Mouse (Mus musculus) embryonic facial prominence, embryonic 10.5 days (tissue): ENCODE results near the gene Mmp15. TPM values are rescaled to one million over a fixed set of nuclear protein-coding genes. Genes with fewer than 3 reads are reported as not detected.

Source experiments
- DNase-seq: peaks from one replicate; pipeline ENCODE4 v3.0.0-alpha.2; 2017; ENCODE audit warnings: low spot score
- H3K27ac ChIP-seq: fragments of 300-500 bp; sonication (generic); replicated peaks from 2 replicates; pipeline ENCODE4 v1.5.1; 2016; ENCODE audit warnings: mild to moderate bottlenecking
- H3K27me3 ChIP-seq: fragments of 300-500 bp; sonication (generic); replicated peaks from 2 replicates; pipeline ENCODE4 v1.6.1; 2016; ENCODE audit warnings: low read depth, mild to moderate bottlenecking; ENCODE audit not compliant: poor library complexity, severe bottlenecking
- H3K36me3 ChIP-seq: fragments of 300-500 bp; sonication (generic); replicated peaks from 2 replicates; pipeline ENCODE4 v1.6.1; 2016; ENCODE audit warnings: mild to moderate bottlenecking, moderate library complexity
- H3K4me1 ChIP-seq: fragments of 300-500 bp; sonication (generic); 2 replicates; pipeline ENCODE4 v1.6.1; 2016
- H3K4me3 ChIP-seq: fragments of 300-500 bp; sonication (generic); 2 replicates; pipeline ENCODE4 v1.5.1; 2016; ENCODE audit warnings: mild to moderate bottlenecking, moderate library complexity
- H3K9me3 ChIP-seq: fragments of 300-500 bp; sonication (generic); 2 replicates; pipeline ENCODE4 v1.6.1; 2016; ENCODE audit warnings: mild to moderate bottlenecking
- WGBS: fragments of 180-500 bp; shearing (Covaris S2); methylation state at CpG from one replicate; pipeline ENCODE4 v1.1.7; 2016; 5-methylcytosine and 5-hydroxymethylcytosine counted together
- polyA plus RNA-seq: library from polyadenylated mRNA; unstranded; fragments of >200 nt; fragmentation: Nextera tagmentation; extraction: Ambion mirVana; gene quantifications from 2 replicates; pipeline ENCODE4 v1.2.1, GENCODE M21; 2016

The Mmp15 gene
- polyA plus RNA-seq, 1 experiment from 2014 or later: 11.3 TPM

DNA sequence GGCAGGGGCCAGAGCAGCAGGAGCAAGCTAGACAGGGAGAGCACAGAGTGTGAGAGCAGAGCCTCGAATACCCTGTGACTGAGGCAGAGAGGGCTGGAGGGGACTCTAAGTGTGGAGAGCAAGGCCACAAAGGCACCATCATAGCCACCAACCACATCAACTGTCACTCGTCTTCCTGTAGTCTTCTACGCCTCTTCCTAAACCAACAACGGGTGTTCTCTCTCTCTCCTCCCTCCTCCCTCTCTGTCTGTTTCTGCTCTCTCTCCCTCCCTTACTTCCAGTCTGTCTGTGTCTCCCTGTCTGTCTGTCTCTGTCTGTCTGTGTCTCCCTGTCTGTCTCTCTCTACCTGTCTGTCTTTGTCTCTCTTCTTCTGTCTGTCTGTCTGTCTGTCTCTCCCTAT is 38.2 kb downstream of the Mmp15 start:
- no peak for DNase-seq
- Histone ChIP-seq H3K27me3 (no peaks in the 10 kb centered on the region), H3K27ac (0 out of 2 replicates have a peak overlapping the region, but pooled peaks have one; percentile 24), H3K4me1 (peaks cover 14% of the 10 kb centered on the region), H3K4me3 (no peak overlapping the region), H3K9me3 (no peaks in the 10 kb centered on the region), H3K36me3 (no peaks in the 10 kb centered on the region)
- WGBS: 64% methylated on average over 4 of the region's 4 CpGs

DNA sequence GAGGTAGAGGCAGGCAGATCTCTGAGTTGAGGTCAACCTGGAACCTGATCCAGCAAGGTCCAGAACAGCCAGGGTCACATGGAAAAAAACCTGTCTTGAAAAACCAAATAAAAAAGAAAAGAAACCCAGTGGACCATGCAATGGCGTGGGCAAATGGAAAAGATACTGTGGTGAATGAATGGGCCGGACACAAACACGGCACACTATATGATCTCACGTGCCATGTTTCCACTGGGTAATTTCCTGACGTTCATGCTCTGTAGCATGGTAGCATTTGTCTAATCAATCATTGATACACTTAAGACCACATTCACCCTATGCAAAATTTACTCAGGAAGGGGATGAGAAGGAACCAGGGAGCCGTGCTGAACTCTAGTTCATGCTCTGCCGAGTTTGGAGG is 39.0 kb downstream of the Mmp15 start:
- 86% methylated on average over 7 of the region's 7 CpGs for WGBS
- H3K27me3 ChIP-seq: no peaks in the 10 kb centered on the region
- H3K27ac ChIP-seq: no peak overlapping the region

DNA sequence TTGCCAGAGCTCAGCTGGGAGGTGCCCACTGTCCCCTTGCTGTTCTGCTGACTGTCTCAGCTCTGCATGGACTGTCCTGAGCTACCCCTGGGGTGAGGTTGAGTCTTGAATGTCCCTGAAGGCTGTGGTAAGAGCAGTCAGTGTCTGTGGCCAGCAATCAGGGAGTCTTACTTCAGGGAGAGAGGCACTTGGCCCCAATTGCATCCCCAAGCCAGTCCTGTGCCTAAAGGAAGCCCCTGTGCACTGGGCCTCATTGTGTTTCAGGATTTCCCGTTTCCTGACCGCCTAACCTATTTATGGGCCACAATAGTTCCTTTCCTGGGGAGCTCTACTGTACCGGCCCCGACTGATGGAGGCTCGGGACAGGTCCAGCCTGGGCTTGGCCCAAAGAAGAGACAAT is 40.5 kb downstream of the Mmp15 start:
- H3K36me3 ChIP-seq: no peaks in the 10 kb centered on the region
- 68% methylated on average over 5 of the region's 5 CpGs for WGBS
- no peak for DNase-seq
- H3K27ac ChIP-seq: peak overlapping the region; percentile 27; the same call in 1 of the 2 replicates
- H3K4me1 ChIP-seq: peaks cover 37% of the 10 kb centered on the region
- H3K9me3 ChIP-seq: no peaks in the 10 kb centered on the region
- no peaks in the 10 kb centered on the region for H3K27me3 ChIP-seq
- H3K4me3 ChIP-seq: no peak overlapping the region

More for the DNA sequence above, 39.0 kb downstream of the Mmp15 start:
- Histone ChIP-seq H3K4me3 (no peak overlapping the region), H3K9me3 (no peaks in the 10 kb centered on the region), H3K36me3 (no peaks in the 10 kb centered on the region), H3K4me1 (peaks cover 22% of the 10 kb centered on the region)
- no peak for DNase-seq

DNA sequence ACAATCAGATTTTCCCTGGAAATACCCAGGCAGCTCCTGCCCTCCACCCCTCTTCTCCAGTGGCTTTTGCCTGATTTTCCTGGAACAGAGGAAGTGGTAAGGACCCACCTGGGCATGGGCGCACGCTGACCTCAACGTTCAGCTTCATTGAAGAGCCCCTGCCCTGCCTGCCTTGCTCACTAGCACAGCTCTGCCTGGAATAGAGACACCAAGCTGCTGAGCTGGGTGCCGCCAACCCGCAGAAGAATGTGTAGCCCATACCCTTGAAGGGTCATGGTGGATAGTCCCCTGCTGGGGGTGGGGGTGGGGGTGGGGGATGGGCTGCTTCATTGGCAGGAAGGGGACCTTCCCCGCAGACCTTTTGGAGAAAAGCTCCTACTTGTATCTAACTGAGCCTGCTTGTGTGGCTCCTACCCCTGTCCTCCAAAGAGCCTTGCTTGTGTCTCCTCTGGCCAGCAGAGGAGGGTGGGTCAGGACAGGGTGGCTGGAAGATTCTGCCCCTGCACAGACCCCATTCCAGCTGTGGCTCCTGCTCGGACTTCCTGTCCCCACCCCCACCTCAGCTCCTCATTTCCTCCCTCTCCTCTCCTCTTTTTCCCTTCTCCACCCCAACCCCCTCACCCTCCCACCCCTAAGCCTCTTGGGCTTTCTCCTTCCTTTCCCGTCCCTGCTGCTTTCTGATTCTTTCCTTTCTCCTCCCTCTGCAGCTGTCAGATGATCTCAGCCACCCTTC is 43.3 kb downstream of the Mmp15 start:
- Histone ChIP-seq H3K27ac (peak overlapping the region; percentile 77), H3K4me1 (peaks cover 37% of the 10 kb centered on the region), H3K4me3 (no peak overlapping the region), H3K27me3 (no peaks in the 10 kb centered on the region), H3K9me3 (no peaks in the 10 kb centered on the region), H3K36me3 (no peaks in the 10 kb centered on the region)
- peak; percentile 26 for DNase-seq
- 38% methylated on average over 8 of the region's 8 CpGs for WGBS

DNA sequence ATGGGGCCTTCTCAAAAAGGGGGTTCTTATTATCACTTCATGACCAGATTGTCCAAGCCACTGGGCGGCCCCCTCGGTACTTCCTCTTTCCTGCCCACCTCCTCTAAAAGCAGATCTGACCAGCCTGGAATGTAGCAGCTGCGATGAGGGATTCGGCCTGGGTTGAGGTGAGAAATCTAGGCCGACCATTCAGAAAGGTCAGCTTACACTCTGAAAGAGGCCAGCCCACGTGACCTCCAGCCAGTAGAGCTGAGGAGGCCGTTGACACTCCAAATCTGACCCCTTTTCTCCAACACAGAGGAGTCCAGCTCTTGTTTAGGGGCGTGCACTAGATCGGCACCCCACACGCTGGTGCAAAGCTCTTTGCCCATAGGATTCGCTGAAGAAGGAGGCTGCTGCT is 44.7 kb downstream of the Mmp15 start:
- 48% methylated on average over 11 of the region's 11 CpGs for WGBS
- peaks cover 36% of the 10 kb centered on the region for H3K4me1 ChIP-seq
- no peaks in the 10 kb centered on the region for H3K9me3 ChIP-seq
- no peaks in the 10 kb centered on the region for H3K36me3 ChIP-seq
- peak overlapping the region; percentile 72 for H3K27ac ChIP-seq
- H3K4me3 ChIP-seq: no peak overlapping the region
- H3K27me3 ChIP-seq: no peaks in the 10 kb centered on the region
- no peak for DNase-seq

DNA sequence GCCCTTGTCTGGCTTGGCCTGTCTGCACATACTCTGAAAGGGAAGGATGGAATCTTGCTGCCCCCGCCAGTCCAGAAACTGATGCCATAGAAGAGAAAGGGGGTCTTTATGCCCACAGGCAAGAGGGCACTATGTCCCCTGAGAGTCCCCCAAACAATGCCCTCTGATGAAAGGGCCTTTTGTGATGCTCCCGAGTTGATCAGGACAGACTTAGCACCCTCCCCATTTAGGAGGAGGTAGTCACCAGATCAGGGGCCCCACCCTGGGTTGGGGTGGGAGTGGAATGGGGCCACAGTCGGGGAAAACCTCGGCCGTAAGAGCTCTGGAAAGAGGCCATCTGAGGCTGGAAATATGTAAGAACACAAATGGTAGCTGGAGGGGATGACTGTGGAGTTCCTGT is 45.1 kb downstream of the Mmp15 start:
- H3K4me1 ChIP-seq: peaks cover 36% of the 10 kb centered on the region
- H3K27me3 ChIP-seq: no peaks in the 10 kb centered on the region
- no peak overlapping the region for H3K4me3 ChIP-seq
- H3K36me3 ChIP-seq: no peaks in the 10 kb centered on the region
- H3K9me3 ChIP-seq: no peaks in the 10 kb centered on the region
- 51% methylated on average over 5 of the region's 5 CpGs for WGBS
- peak overlapping the region; percentile 72 for H3K27ac ChIP-seq
- no peak for DNase-seq

DNA sequence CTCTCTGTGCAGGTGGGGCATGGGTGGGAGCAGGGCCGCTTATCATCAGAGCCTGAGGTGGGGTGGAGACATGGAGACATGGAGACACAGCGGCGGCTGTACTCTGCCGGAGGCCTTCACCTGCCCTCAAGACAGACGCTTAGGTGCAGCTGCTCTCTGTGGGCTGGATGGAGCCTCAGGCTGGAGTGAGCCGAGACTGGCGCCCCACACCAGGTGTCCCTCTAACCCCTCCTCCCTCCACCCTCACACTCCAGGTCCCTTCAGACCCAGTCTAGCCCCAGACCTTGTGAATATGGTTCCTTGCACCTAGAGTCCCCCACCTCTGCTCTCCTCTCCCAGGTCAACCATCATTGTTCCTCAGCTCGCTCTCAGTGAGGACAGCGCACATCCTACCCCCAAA is 47.1 kb downstream of the Mmp15 start:
- Histone ChIP-seq H3K36me3 (no peaks in the 10 kb centered on the region), H3K27me3 (no peaks in the 10 kb centered on the region), H3K4me3 (no peak overlapping the region), H3K4me1 (peaks cover 36% of the 10 kb centered on the region), H3K9me3 (no peaks in the 10 kb centered on the region), H3K27ac (no peak overlapping the region)
- 88% methylated on average over 9 of the region's 9 CpGs for WGBS
- DNase-seq: no peak

DNA sequence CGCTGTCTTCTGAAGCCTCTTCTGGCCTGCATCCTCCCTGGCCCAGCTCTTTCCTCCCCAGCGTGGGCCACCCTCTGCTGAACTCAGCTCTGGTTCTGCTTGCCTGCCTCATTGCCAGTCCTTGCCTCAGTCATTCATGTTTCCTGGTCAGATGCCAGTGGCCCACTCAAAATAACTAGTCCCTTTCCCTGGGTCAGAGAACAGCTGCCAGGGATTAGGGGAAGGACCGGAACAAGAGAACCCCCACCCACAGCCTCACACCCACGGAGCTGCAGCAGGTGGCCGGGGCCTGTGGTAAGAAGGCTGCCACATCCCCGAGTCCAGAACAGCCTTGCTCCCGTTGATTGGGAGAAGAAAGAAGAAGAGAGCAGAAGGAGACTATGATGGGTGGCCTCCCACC is 49.0 kb downstream of the Mmp15 start:
- no peaks in the 10 kb centered on the region for H3K36me3 ChIP-seq
- H3K4me3 ChIP-seq: no peak overlapping the region
- no peaks in the 10 kb centered on the region for H3K27me3 ChIP-seq
- peaks cover 18% of the 10 kb centered on the region for H3K4me1 ChIP-seq
- no peak overlapping the region for H3K27ac ChIP-seq
- DNase-seq: no peak
- 77% methylated on average over 7 of the region's 7 CpGs for WGBS
- H3K9me3 ChIP-seq: no peaks in the 10 kb centered on the region

DNA sequence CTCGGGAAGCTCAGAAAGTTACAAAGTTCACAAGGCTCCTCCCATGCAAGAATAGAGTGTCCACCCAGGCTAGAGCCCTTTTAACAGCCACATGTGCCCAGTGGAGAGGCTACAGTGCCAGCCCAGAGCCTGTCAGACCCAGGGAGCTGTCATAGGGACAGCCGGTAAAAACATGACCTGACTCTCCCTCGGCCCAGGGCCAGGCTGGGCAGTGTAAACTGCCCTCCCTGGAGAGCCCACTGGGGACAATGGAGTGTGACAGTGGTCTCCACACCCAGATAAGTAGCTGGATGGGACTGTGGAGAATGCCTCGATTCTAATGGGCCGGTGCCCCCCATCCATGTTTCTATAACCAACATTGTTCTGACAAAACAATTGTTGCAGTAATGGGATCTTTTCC is 57.5 kb downstream of the Mmp15 start:
- no peaks in the 10 kb centered on the region for H3K36me3 ChIP-seq
- no peaks in the 10 kb centered on the region for H3K9me3 ChIP-seq
- H3K4me1 ChIP-seq: peaks cover 9% of the 10 kb centered on the region
- no peak for DNase-seq
- no peak overlapping the region for H3K27ac ChIP-seq
- H3K27me3 ChIP-seq: no peaks in the 10 kb centered on the region
- H3K4me3 ChIP-seq: no peak overlapping the region
- WGBS: 83% methylated on average over 5 of the region's 5 CpGs

DNA sequence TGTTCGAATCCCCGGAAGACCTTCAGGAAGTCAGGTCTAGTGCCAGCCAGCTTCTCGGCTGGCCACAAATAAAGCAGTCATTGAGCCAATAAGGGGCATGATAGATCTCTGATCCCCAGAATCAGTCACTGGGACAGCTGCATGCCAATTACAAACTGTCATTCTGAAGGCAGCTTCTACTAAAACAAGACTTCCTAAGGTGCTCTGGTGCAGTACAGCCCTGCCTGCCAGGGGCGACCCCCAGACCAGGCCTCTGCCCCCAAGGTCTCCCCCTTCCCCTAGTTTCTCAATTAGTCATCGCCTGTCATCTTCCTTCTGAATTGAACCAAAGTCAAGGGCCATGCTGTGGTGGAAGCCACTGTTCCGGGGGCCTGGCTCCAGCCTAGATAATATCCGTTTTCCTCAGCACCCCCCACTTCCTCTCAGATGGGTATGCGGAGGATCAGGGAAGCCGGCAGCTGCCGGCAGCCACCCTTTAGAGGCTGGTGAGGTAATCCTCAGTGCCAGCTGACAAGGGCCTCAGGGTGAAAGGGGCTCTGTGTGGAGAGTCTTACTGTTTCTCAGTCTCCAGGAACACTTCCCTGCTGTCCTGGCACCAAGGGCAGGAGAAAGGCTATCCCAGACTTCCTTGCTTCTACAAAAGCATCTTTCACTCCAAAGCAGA is 59.4 kb downstream of the Mmp15 start:
- H3K27me3 ChIP-seq: no peaks in the 10 kb centered on the region
- no peaks in the 10 kb centered on the region for H3K9me3 ChIP-seq
- H3K4me3 ChIP-seq: no peak overlapping the region
- peak overlapping the region; percentile 40; the same call in 1 of the 2 replicates for H3K27ac ChIP-seq
- 42% methylated on average over 10 of the region's 10 CpGs for WGBS
- peak; percentile 29 for DNase-seq
- peaks cover 9% of the 10 kb centered on the region for H3K4me1 ChIP-seq
- H3K36me3 ChIP-seq: no peaks in the 10 kb centered on the region

DNA sequence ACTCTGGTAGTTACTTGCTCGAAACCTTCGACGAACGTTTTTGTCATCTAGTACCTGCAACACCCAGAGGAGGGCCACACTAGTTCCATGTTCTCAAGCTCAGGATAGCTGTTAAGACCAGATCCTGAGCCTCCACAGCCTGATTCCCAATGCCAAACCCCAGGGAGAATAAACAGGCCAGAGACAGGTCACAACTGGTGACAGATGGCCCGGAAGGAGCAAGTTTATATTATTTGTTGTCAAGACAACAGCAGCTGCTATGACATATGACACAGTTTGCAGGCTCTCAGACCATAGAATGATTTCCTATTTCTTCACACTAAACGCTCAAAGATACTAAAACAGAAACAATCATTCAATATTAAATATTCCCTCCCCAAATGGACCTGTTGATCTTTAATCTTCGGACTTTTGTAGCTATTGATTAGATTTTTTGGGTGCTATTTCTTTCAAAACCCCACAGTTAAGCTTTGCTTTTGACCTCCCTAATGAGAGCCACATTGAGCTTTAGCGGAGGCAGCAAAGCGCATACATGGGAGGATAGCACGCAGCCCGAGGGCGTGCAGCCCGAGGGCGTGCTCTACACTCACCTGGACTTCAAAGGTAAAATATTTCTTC is 70.2 kb downstream of the Mmp15 start:
- peaks cover 6% of the 10 kb centered on the region for H3K4me1 ChIP-seq
- H3K27ac ChIP-seq: no peak overlapping the region
- H3K36me3 ChIP-seq: peaks cover 61% of the 10 kb centered on the region
- DNase-seq: no peak
- WGBS: 91% methylated on average over 14 of the region's 14 CpGs
- no peak overlapping the region for H3K4me3 ChIP-seq
- H3K9me3 ChIP-seq: no peaks in the 10 kb centered on the region
- no peaks in the 10 kb centered on the region for H3K27me3 ChIP-seq
